Mouse (Mus musculus): ENCODE measurements around the gene Tut1. TPM values are rescaled to one million over a fixed set of nuclear protein-coding genes. Genes with fewer than 3 reads are reported as not detected.
A peak's percentile ranks its signal among the peaks of the same experiment; 100 is the strongest.

Gene Tut1
- polyA plus RNA-seq, 1 experiment from 2014 or later, result 39.3 TPM

GRCm38 (mm10) chr19:8975491-8975890, 21.8 kb downstream of the Tut1 start:
- 94% methylated on average over 2 of the region's 2 CpGs for WGBS
- no peak for DNase-seq (ENCODE audit: low spot score)
- Histone ChIP-seq H3K4me1 (replicated peaks) (peaks cover 1% of the 10 kb centered on the region; the same call in 1 of the 2 replicates), H3K4me3 (no peak overlapping the region), H3K27me3 (ENCODE audit: insufficient read depth, poor library complexity, severe bottlenecking) (no peaks in the 10 kb centered on the region), H3K36me3 (peaks cover 100% of the 10 kb centered on the region), H3K9me3 (no peaks in the 10 kb centered on the region), H3K27ac (no peak overlapping the region)

DNA sequence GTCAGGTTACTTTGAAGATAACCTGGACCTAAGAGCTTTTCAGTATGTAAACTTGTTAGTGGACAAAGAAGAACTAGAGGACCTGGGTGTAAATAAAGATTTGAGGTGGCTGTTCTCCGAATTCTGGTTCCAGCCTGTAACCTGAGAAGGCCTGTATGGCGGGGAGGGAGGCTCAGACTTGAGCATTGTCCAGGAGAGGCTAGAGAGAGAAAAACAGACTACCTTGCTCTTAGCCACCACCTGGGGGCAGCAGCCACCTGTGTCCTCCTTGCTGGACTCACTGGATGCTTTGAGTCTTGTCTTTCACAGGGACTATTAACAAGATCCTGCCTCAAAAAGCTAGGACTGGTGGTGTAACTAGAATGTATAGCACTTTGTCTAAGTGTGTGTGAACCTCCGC, 22.9 kb downstream of the Tut1 start:
- WGBS, result 66% methylated on average over 3 of the region's 3 CpGs
- peaks cover 7% of the 10 kb centered on the region; the same call in 1 of the 2 replicates for H3K4me1 ChIP-seq (replicated peaks)
- no peaks in the 10 kb centered on the region for H3K27me3 ChIP-seq (ENCODE audit: insufficient read depth, poor library complexity, severe bottlenecking)
- H3K4me3 ChIP-seq, result no peak overlapping the region
- H3K27ac ChIP-seq, result no peak overlapping the region
- DNase-seq (ENCODE audit: low spot score), result peak; percentile 49
- no peaks in the 10 kb centered on the region for H3K9me3 ChIP-seq
- peaks cover 98% of the 10 kb centered on the region for H3K36me3 ChIP-seq

DNA sequence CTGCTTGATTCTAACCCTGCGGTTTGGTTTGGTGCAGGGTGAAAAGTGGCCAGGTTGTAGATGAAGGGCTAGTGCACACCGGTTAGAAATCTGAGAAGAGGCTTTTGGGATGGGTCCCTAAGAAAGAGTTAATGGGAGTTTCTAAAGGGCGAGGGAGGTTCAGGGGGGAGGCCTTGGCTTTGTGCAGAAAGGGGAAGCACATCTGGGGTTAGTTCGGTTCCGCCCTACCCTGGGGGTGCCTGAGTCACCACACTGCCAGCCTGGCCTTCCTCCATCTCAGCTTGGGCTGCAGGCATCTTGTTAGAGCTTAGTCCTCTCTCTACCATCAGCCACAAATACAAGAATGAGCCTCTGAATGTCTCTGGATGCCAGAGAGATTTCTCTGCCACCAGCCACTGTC, 27.1 kb downstream of the Tut1 start:
- H3K27me3 ChIP-seq (ENCODE audit: insufficient read depth, poor library complexity, severe bottlenecking), result peaks cover under 1% of the 10 kb centered on the region; the same call in 1 of the 2 replicates
- H3K27ac ChIP-seq, result no peak overlapping the region
- no peak overlapping the region for H3K4me3 ChIP-seq
- WGBS, result 56% methylated on average over 5 of the region's 5 CpGs
- H3K36me3 ChIP-seq, result peaks cover 65% of the 10 kb centered on the region
- H3K4me1 ChIP-seq (replicated peaks), result peaks cover 40% of the 10 kb centered on the region
- H3K9me3 ChIP-seq, result no peaks in the 10 kb centered on the region
- no peak for DNase-seq (ENCODE audit: low spot score)

- H3K9me3 ChIP-seq, result no peaks in the 10 kb centered on the region
- H3K27ac ChIP-seq, result no peak overlapping the region
- no peak overlapping the region for H3K4me3 ChIP-seq
- H3K4me1 ChIP-seq (replicated peaks), result peaks cover 40% of the 10 kb centered on the region
- peaks cover 8% of the 10 kb centered on the region; the same call in 1 of the 2 replicates for H3K27me3 ChIP-seq (ENCODE audit: insufficient read depth, poor library complexity, severe bottlenecking)
- no peak for DNase-seq (ENCODE audit: low spot score)
- 87% methylated on average over 2 of the region's 2 CpGs for WGBS
- peaks cover 56% of the 10 kb centered on the region for H3K36me3 ChIP-seq
These were observed 28.0 kb downstream of the Tut1 start for GRCm38 (mm10) chr19:8981450-8982168.

DNA sequence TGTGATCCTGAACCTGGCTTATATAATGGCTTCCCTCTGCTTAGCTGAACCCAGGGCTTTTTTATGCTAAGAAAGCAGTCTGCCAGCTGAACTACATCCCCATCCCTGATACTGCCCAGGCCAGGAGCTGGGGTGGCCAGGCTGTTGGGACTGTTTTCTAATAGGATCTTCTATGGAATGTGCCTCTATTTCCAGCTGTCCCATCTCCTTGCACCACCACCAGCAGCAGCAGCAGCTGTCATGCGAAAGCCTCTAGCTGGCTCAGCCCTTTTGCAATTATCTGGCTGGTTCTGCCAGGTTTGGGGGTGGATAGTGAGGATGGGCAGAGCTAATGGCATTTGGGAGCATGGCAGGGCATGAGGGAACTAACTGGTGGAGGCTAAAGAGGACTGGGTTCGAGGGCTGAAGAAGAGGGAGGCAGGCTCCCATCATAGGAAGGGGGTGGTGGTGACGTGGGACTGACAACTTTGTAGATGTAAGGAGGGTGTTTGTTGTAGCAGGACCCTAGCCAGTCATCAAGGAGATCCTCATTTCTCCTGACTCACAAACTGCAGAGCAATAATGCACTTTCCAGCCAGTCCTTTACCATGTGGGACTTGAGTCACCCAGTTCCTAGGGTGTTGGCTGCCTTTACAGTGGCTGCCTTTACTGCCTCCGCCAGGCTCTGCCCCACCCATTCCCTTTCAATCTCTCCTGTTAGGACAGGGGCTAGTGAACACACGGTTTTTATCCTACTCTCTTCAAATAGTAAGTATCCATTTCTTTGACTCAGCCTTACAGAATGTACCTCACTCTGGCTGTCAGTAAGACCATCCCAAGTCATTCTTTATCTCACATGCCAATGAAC, 28.9 kb downstream of the Tut1 start:
- 61% methylated on average over 5 of the region's 5 CpGs for WGBS
- Histone ChIP-seq H3K27ac (no peak overlapping the region), H3K9me3 (no peaks in the 10 kb centered on the region)

GRCm38 (mm10) chr19:8983150-8983650, 29.6 kb downstream of the Tut1 start:
- WGBS, result 53% methylated on average over 4 of the region's 4 CpGs
- Histone ChIP-seq H3K9me3 (no peaks in the 10 kb centered on the region), H3K36me3 (peaks cover 40% of the 10 kb centered on the region), H3K27ac (peak overlapping the region; percentile 62), H3K4me1 (replicated peaks) (peaks cover 44% of the 10 kb centered on the region), H3K4me3 (peak overlapping the region; percentile 4; the same call in 1 of the 2 replicates), H3K27me3 (ENCODE audit: insufficient read depth, poor library complexity, severe bottlenecking) (peaks cover 21% of the 10 kb centered on the region)
- no peak for DNase-seq (ENCODE audit: low spot score)

More for the DNA sequence above, 28.9 kb downstream of the Tut1 start:
- Histone ChIP-seq H3K27me3 (ENCODE audit: insufficient read depth, poor library complexity, severe bottlenecking) (peaks cover 14% of the 10 kb centered on the region), H3K4me3 (no peak overlapping the region), H3K36me3 (peaks cover 47% of the 10 kb centered on the region), H3K4me1 (replicated peaks) (peaks cover 40% of the 10 kb centered on the region)
- no peak for DNase-seq (ENCODE audit: low spot score)

DNA sequence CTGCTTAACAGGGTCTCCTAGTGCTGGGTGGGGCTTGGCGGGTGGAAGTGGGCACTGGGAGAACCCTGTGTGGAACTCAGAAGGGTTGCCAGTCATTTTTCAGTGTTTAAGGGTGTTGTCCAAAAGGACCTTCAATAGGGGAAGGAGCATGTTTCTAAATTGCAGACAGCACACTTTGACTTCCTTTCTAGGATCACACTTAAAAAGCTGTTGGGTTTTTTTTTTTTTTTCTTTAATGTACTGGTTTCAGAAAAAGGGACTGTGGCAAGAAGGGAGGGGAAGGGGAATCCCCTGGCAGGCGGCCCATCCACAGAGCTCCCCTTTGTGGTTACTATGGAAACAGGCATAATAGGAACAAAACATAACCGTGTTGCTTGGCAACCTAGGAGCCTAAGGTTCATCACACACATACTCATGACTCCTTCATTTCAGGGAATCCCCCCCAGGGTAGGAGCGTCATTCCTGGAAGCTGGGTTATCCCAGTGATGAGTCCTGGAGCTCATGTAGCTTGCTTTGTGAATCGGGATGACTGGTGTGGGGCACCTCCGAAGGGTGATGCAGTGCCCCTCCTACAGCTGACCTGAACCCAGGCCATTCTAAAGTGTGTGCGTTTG, 30.7 kb downstream of the Tut1 start:
- Histone ChIP-seq H3K27ac (peak overlapping the region; percentile 62), H3K4me3 (peak overlapping the region; percentile 16; the same call in 1 of the 2 replicates), H3K36me3 (peaks cover 29% of the 10 kb centered on the region), H3K27me3 (ENCODE audit: insufficient read depth, poor library complexity, severe bottlenecking) (peaks cover 32% of the 10 kb centered on the region), H3K9me3 (no peaks in the 10 kb centered on the region), H3K4me1 (replicated peaks) (peaks cover 56% of the 10 kb centered on the region)
- peak; percentile 73 for DNase-seq (ENCODE audit: low spot score)
- WGBS, result 14% methylated on average over 7 of the region's 7 CpGs

GRCm38 (mm10) chr19:8985891-8986290, 32.2 kb downstream of the Tut1 start:
- no peaks in the 10 kb centered on the region for H3K9me3 ChIP-seq
- WGBS, result 84% methylated on average over 5 of the region's 5 CpGs
- peaks cover 48% of the 10 kb centered on the region for H3K27me3 ChIP-seq (ENCODE audit: insufficient read depth, poor library complexity, severe bottlenecking)
- H3K4me3 ChIP-seq, result no peak overlapping the region
- no peak for DNase-seq (ENCODE audit: low spot score)
- no peak overlapping the region for H3K27ac ChIP-seq
- H3K36me3 ChIP-seq, result peaks cover 13% of the 10 kb centered on the region
- H3K4me1 ChIP-seq (replicated peaks), result peaks cover 66% of the 10 kb centered on the region

DNA sequence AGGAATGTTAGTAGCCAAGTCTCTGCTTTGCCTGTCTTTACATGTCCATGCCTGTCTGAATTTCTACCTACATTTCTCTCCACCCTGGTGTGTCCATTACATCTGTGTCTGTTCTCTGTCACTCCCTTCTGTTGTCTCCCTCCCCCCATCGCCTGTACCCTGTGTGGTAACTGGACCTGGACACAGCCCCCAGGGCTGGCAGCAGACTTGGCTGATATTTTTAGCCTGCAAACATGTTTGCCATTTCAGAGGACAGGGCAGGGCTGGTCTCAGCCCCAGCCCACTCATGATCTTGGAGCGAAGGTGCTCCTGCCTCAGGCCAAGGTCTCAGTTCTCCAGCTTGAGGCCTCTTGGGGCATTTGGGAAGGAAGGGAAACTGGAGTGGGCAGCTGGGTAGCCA, 34.2 kb downstream of the Tut1 start:
- Histone ChIP-seq H3K4me3 (peak overlapping the region; percentile 18; the same call in 1 of the 2 replicates), H3K9me3 (no peaks in the 10 kb centered on the region), H3K4me1 (replicated peaks) (peaks cover 68% of the 10 kb centered on the region), H3K27me3 (ENCODE audit: insufficient read depth, poor library complexity, severe bottlenecking) (peaks cover 60% of the 10 kb centered on the region), H3K36me3 (no peaks in the 10 kb centered on the region), H3K27ac (0 out of 2 replicates have a peak overlapping the region, but pooled peaks have one; percentile 8)
- WGBS, result 47% methylated on average over 2 of the region's 2 CpGs
- no peak for DNase-seq (ENCODE audit: low spot score)

DNA sequence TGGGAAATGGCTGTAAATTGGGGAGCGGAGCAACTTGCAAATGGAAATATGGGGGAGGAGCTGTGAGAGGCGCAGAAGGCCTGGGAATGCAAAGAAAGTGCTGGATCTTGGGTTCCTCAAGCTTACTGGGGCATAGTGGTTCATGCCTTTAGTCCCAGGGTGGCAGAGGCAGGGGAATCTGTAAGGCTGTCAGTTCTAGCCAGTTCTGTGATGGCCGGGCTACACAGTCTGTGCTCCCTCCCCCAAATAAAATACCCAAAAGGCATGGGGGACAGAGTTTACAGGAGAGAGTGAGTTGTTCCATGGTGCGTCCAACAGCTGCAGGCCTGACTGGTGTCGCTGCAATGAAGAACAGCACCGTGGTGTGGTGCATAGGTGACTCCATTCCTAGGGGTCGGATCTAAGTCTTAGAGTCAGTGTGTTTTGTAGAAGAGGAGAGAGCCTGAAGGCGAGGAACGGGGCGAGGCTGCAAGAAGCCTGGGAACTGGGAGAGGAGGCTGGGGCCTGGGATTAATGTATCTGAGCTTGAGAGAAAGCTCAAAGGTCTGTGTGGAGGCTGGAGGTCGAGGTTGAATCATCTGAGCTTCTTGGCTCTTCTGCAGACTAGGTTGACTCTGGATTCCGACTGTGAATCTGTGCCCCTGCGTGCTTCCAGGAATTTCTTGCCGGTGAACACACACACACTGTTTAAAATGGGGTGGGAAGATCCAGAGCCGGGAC, 34.9 kb downstream of the Tut1 start:
- no peaks in the 10 kb centered on the region for H3K9me3 ChIP-seq
- peak overlapping the region; percentile 70 for H3K4me3 ChIP-seq
- H3K4me1 ChIP-seq (replicated peaks), result peaks cover 68% of the 10 kb centered on the region
- 8% methylated on average over 15 of the region's 15 CpGs for WGBS
- no peak for DNase-seq (ENCODE audit: low spot score)
- H3K36me3 ChIP-seq, result no peaks in the 10 kb centered on the region
- peak overlapping the region; percentile 86; the same call in 1 of the 2 replicates for H3K27ac ChIP-seq
- peaks cover 60% of the 10 kb centered on the region for H3K27me3 ChIP-seq (ENCODE audit: insufficient read depth, poor library complexity, severe bottlenecking)

- Histone ChIP-seq H3K27me3 (ENCODE audit: insufficient read depth, poor library complexity, severe bottlenecking) (peaks cover 60% of the 10 kb centered on the region), H3K4me1 (replicated peaks) (peaks cover 62% of the 10 kb centered on the region), H3K9me3 (no peaks in the 10 kb centered on the region), H3K27ac (peak within 1 kb of the TSS; percentile 86), H3K36me3 (no peaks in the 10 kb centered on the region), H3K4me3 (peak within 1 kb of the TSS; percentile 70)
- peak; percentile 71 for DNase-seq (ENCODE audit: low spot score)
- WGBS, result under 1% methylated on average over 41 of the region's 42 CpGs
These were observed 35.5 kb downstream of the Tut1 start, which contains the start of gene Ahnak for GRCm38 (mm10) chr19:8989066-8989566. TSS of gene Ahnak (plus strand) at chr19:8989284.
